19 mouse cellular contexts compared by ENCODE assay signal in the genomic region with DNA sequence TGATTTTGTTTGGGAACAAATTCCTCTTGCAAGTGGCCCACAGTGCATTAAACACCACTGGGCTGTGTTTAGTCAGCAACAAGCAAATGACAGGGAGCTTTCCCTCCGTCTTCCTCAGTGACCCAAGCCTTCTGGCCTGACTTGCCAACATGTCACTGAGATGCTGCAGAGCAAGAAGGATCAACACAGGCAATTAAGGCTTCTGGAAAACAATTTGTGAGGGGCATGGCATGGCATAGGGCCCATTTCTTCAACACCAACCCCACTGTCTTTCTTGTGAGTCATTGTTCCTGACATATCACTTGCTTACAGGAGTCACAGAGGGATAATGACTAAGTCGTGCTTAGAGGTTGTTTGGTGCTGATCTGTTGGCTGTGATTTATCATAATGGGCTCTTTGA.
DNase-seq lines count a peak whose midpoint lies in the region; ATAC-seq lines count a peak whose summit lies in the region.
"Had no signal": no experiment of that assay in that cellular context is flagged by ENCODE, and none has a peak within 500 bp of the region (broad histone marks: within the 10 kb centered on the region; RNA-seq: fewer than 3 reads in every experiment).

No protein-coding gene starts in this region.

- WGBS in lung, embryonic 16.5 days = 9% methylated on average over 2 of the region's 2 CpGs

- H3K27ac ChIP-seq in lung, embryonic 16.5 days (ENCODE audit: low read length) = 0 out of 2 replicates have a peak overlapping the region, but pooled peaks have one; percentile 2
- H3K27ac ChIP-seq: embryonic facial prominence, embryonic 12.5 days; forebrain, embryonic 12.5 days; heart, embryonic 13.5 days; hindbrain, embryonic 15.5 days had no signal

- no peaks in the 10 kb centered on the region for H3K36me3 ChIP-seq in lung, embryonic 16.5 days (ENCODE audit: control insufficient read depth, insufficient read depth, low read length)
- H3K36me3 ChIP-seq: embryonic facial prominence, embryonic 12.5 days; forebrain, embryonic 12.5 days; heart, embryonic 13.5 days; hindbrain, embryonic 15.5 days had no signal

- no peak overlapping the region for H3K4me2 ChIP-seq in lung, embryonic 16.5 days (ENCODE audit: low read depth, low read length)
- H3K4me2 ChIP-seq: embryonic facial prominence, embryonic 12.5 days; forebrain, embryonic 12.5 days; heart, embryonic 13.5 days; hindbrain, embryonic 15.5 days had no signal

- no peak overlapping the region for H3K9ac ChIP-seq in lung, embryonic 16.5 days (ENCODE audit: low read length)
- H3K9ac ChIP-seq: embryonic facial prominence, embryonic 12.5 days; forebrain, embryonic 12.5 days; heart, embryonic 13.5 days; hindbrain, embryonic 15.5 days had no signal

- H3K27me3 ChIP-seq in lung, embryonic 16.5 days (ENCODE audit: control insufficient read depth, insufficient read depth, low read depth, low read length) = no peaks in the 10 kb centered on the region
- H3K27me3 ChIP-seq: embryonic facial prominence, embryonic 12.5 days; forebrain, embryonic 12.5 days; heart, embryonic 13.5 days; hindbrain, embryonic 15.5 days had no signal

- DNase-seq in lung, postnatal 36 days = no peak
- DNase-seq in 3134 (ENCODE audit: extremely low read depth, insufficient read length, low spot score) (peak; percentile 10), 3T3-L1 (ENCODE audit: low read depth, low spot score) (peak; percentile 59)
- peak; percentile 10 for DNase-seq in brain, adult 2 months (ENCODE audit: low read depth, low spot score)
- no peak for DNase-seq in urinary bladder, postnatal 10 days (ENCODE audit: low spot score)
- DNase-seq: adrenal gland, adult 8-10 months; adrenal gland, postnatal 36 days; cerebellum, adult 11-12 months; cerebellum, adult 9-10 months; cerebellum, postnatal 25 days; gastrocnemius, postnatal 14 days; heart, postnatal 36 days had no signal

- no peak overlapping the region for H3K4me3 ChIP-seq in lung, embryonic 16.5 days (ENCODE audit: low read length)
- H3K4me3 ChIP-seq: embryonic facial prominence, embryonic 12.5 days; forebrain, embryonic 12.5 days; heart, embryonic 13.5 days; hindbrain, embryonic 15.5 days had no signal

- no peaks in the 10 kb centered on the region for H3K9me3 ChIP-seq in lung, embryonic 16.5 days (ENCODE audit: control insufficient read depth, low read length)
- H3K9me3 ChIP-seq: embryonic facial prominence, embryonic 12.5 days; forebrain, embryonic 12.5 days; heart, embryonic 13.5 days; hindbrain, embryonic 15.5 days had no signal

- peak; percentile 56; the same call in 1 of the 2 replicates for ATAC-seq in lung, embryonic 16.5 days (ENCODE audit: low read depth)
- no peak for ATAC-seq in erythroblast, adult 5-6 weeks (replicated peaks; ENCODE audit: low FRiP score, poor library complexity, severe bottlenecking)
- ATAC-seq: forebrain, embryonic 16.5 days had no signal

- peaks cover 4% of the 10 kb centered on the region; the same call in 1 of the 2 replicates for H3K4me1 ChIP-seq in lung, embryonic 16.5 days (replicated peaks; ENCODE audit: control insufficient read depth, insufficient read depth, low read length)
- H3K4me1 ChIP-seq: embryonic facial prominence, embryonic 12.5 days; forebrain, embryonic 12.5 days; heart, embryonic 13.5 days had no signal

Comparison
In these comparisons a context has a peak if more than half of its experiments do, and no peak if none do; other contexts are left out.
1. DNase-seq: peak in 3134 (single experiment), 3T3-L1 (single experiment) and brain, adult 2 months (single experiment); none in lung, postnatal 36 days (single experiment) and urinary bladder, postnatal 10 days (single experiment).